Mouse (Mus musculus): ENCODE results near the gene Ms4a12. TPM values are rescaled to one million over a fixed set of nuclear protein-coding genes. Genes with fewer than 3 reads are reported as not detected.

The Ms4a12 gene
- total RNA-seq, 1 experiment, result not detected

- no peak for DNase-seq (ENCODE audit: low read depth, low spot score)
- H3K9ac ChIP-seq (ENCODE audit: insufficient read depth, low read depth, low read length, poor library complexity, severe bottlenecking), result no peak overlapping the region
- H3K4me3 ChIP-seq (ENCODE audit: insufficient read depth in 1 of 2, low read depth in 1 of 2, low read length in 2 of 2, poor library complexity in 1 of 2, severe bottlenecking in 1 of 2), result no peak overlapping the region
- no peak overlapping the region for H3K27ac ChIP-seq (ENCODE audit: insufficient read depth, low read depth, low read length, poor library complexity, severe bottlenecking)
- TF ChIP-seq ZC3H11A (IDR thresholded peaks at IDR 0.05; ENCODE audit: borderline replicate concordance, low read depth, low read length) (no peak), ZNF384 (IDR thresholded peaks at IDR 0.05; ENCODE audit: low read depth, low read length) (no peak), MAFK (IDR thresholded peaks at IDR 0.05; ENCODE audit: insufficient read depth, low read depth, low read length) (no peak), CHD2 (IDR thresholded peaks at IDR 0.05; ENCODE audit: low read depth, low read length) (no peak)
- no peaks in the 10 kb centered on the region; a peak in 1 of 4 replicates for H3K4me1 ChIP-seq (ENCODE audit: control insufficient read depth in 2 of 2, insufficient read depth in 2 of 2, low read length in 2 of 2, poor library complexity in 1 of 2)
- in situ Hi-C loops (cut with MboI; ENCODE audit: low sequenced_read_pairs in 2 of 2, unreplicated experiment in 2 of 2), result no loop called here
- H3K9me3 ChIP-seq (ENCODE audit: control insufficient read depth, insufficient read depth, low read depth, low read length), result no peaks in the 10 kb centered on the region
- H3K36me3 ChIP-seq (ENCODE audit: control insufficient read depth, insufficient read depth, low read length, poor library complexity, severe bottlenecking), result no peaks in the 10 kb centered on the region
These were observed 12.0 kb upstream of the Ms4a12 start for GRCm38 (mm10) chr19:11244230-11244629.

GRCm38 (mm10) chr19:11242560-11242959, 10.3 kb upstream of the Ms4a12 start:
- Histone ChIP-seq H3K4me3 (ENCODE audit: insufficient read depth in 1 of 2, low read depth in 1 of 2, low read length in 2 of 2, poor library complexity in 1 of 2, severe bottlenecking in 1 of 2) (no peak overlapping the region), H3K4me1 (ENCODE audit: control insufficient read depth in 2 of 2, insufficient read depth in 2 of 2, low read length in 2 of 2, poor library complexity in 1 of 2) (no peaks in the 10 kb centered on the region; a peak in 1 of 4 replicates), H3K27ac (ENCODE audit: insufficient read depth, low read depth, low read length, poor library complexity, severe bottlenecking) (no peak overlapping the region), H3K36me3 (ENCODE audit: control insufficient read depth, insufficient read depth, low read length, poor library complexity, severe bottlenecking) (no peaks in the 10 kb centered on the region), H3K9me3 (ENCODE audit: control insufficient read depth, insufficient read depth, low read depth, low read length) (no peaks in the 10 kb centered on the region), H3K9ac (ENCODE audit: insufficient read depth, low read depth, low read length, poor library complexity, severe bottlenecking) (no peak overlapping the region)
- in situ Hi-C loops (cut with MboI; ENCODE audit: low sequenced_read_pairs in 2 of 2, unreplicated experiment in 2 of 2), result no loop called here
- no peak for DNase-seq (ENCODE audit: low read depth, low spot score)
- TF ChIP-seq HCFC1 (IDR thresholded peaks at IDR 0.05; ENCODE audit: borderline replicate concordance, insufficient read depth, low read length) (no peak), CHD2 (IDR thresholded peaks at IDR 0.05; ENCODE audit: low read depth, low read length) (no peak), ZNF384 (IDR thresholded peaks at IDR 0.05; ENCODE audit: low read depth, low read length) (no peak), ZC3H11A (IDR thresholded peaks at IDR 0.05; ENCODE audit: borderline replicate concordance, low read depth, low read length) (no peak)

GRCm38 (mm10) chr19:11235820-11236219, 3.6 kb upstream of the Ms4a12 start:
- in situ Hi-C loops (cut with MboI; ENCODE audit: low sequenced_read_pairs in 2 of 2, unreplicated experiment in 2 of 2), result no loop called here
- no peak overlapping the region for H3K9ac ChIP-seq (ENCODE audit: insufficient read depth, low read depth, low read length, poor library complexity, severe bottlenecking)
- H3K4me1 ChIP-seq (ENCODE audit: control insufficient read depth in 2 of 2, insufficient read depth in 2 of 2, low read length in 2 of 2, poor library complexity in 1 of 2), result no peaks in the 10 kb centered on the region

GRCm38 (mm10) chr19:11234921-11235735, 2.9 kb upstream of the Ms4a12 start:
- TF ChIP-seq ZNF384 (IDR thresholded peaks at IDR 0.05; ENCODE audit: low read depth, low read length) (no peak), HCFC1 (IDR thresholded peaks at IDR 0.05; ENCODE audit: borderline replicate concordance, insufficient read depth, low read length) (no peak), CHD2 (IDR thresholded peaks at IDR 0.05; ENCODE audit: low read depth, low read length) (no peak), MAFK (IDR thresholded peaks at IDR 0.05; ENCODE audit: insufficient read depth, low read depth, low read length) (no peak), ZC3H11A (IDR thresholded peaks at IDR 0.05; ENCODE audit: borderline replicate concordance, low read depth, low read length) (no peak)
- no peak for DNase-seq (ENCODE audit: low read depth, low spot score)
- Histone ChIP-seq H3K4me3 (ENCODE audit: insufficient read depth in 1 of 2, low read depth in 1 of 2, low read length in 2 of 2, poor library complexity in 1 of 2, severe bottlenecking in 1 of 2) (no peak overlapping the region), H3K27ac (ENCODE audit: insufficient read depth, low read depth, low read length, poor library complexity, severe bottlenecking) (no peak overlapping the region), H3K9ac (ENCODE audit: insufficient read depth, low read depth, low read length, poor library complexity, severe bottlenecking) (no peak overlapping the region), H3K9me3 (ENCODE audit: control insufficient read depth, insufficient read depth, low read depth, low read length) (no peaks in the 10 kb centered on the region), H3K36me3 (ENCODE audit: control insufficient read depth, insufficient read depth, low read length, poor library complexity, severe bottlenecking) (no peaks in the 10 kb centered on the region), H3K4me1 (ENCODE audit: control insufficient read depth in 2 of 2, insufficient read depth in 2 of 2, low read length in 2 of 2, poor library complexity in 1 of 2) (no peaks in the 10 kb centered on the region)
- in situ Hi-C loops (cut with MboI; ENCODE audit: low sequenced_read_pairs in 2 of 2, unreplicated experiment in 2 of 2), result no loop called here

More at GRCm38 (mm10) chr19:11235820-11236219, 3.6 kb upstream of the Ms4a12 start:
- Histone ChIP-seq H3K27ac (ENCODE audit: insufficient read depth, low read depth, low read length, poor library complexity, severe bottlenecking) (no peak overlapping the region), H3K36me3 (ENCODE audit: control insufficient read depth, insufficient read depth, low read length, poor library complexity, severe bottlenecking) (no peaks in the 10 kb centered on the region), H3K4me3 (ENCODE audit: insufficient read depth in 1 of 2, low read depth in 1 of 2, low read length in 2 of 2, poor library complexity in 1 of 2, severe bottlenecking in 1 of 2) (no peak overlapping the region), H3K9me3 (ENCODE audit: control insufficient read depth, insufficient read depth, low read depth, low read length) (no peaks in the 10 kb centered on the region)
- DNase-seq (ENCODE audit: low read depth, low spot score), result no peak
- TF ChIP-seq CHD2 (IDR thresholded peaks at IDR 0.05; ENCODE audit: low read depth, low read length), result no peak
- no peak for TF ChIP-seq HCFC1 (IDR thresholded peaks at IDR 0.05; ENCODE audit: borderline replicate concordance, insufficient read depth, low read length)
- no peak for TF ChIP-seq ZNF384 (IDR thresholded peaks at IDR 0.05; ENCODE audit: low read depth, low read length)
- no peak for TF ChIP-seq ZC3H11A (IDR thresholded peaks at IDR 0.05; ENCODE audit: borderline replicate concordance, low read depth, low read length)
- no peak for TF ChIP-seq MAFK (IDR thresholded peaks at IDR 0.05; ENCODE audit: insufficient read depth, low read depth, low read length)

All from ES-E14 (cell line).